Mouse (Mus musculus) megakaryocyte, embryonic 14.5 days (primary cell): ENCODE data around the gene Prrg2. TPM values are rescaled to one million over a fixed set of nuclear protein-coding genes. Genes with fewer than 3 reads are reported as not detected.

Source experiments
- H3K27me3 ChIP-seq: replicated peaks from 2 replicates; pipeline ENCODE3; 2012; ENCODE audit warnings: inconsistent platforms
- H3K36me3 ChIP-seq: replicated peaks from 2 replicates; pipeline ENCODE3; 2012; ENCODE audit warnings: low read length, inconsistent platforms, mixed read lengths
- H3K4me1 ChIP-seq: 2 replicates; pipeline ENCODE4 v1.6.1; 2012; ENCODE audit warnings: inconsistent platforms
- H3K4me3 ChIP-seq: replicated peaks from 2 replicates; pipeline ENCODE3; 2012; ENCODE audit warnings: moderate library complexity, mild to moderate bottlenecking, inconsistent platforms
- H3K9me3 ChIP-seq: 2 replicates; pipeline ENCODE4 v1.6.1; 2012; ENCODE audit warnings: inconsistent platforms
- FLI1 ChIP-seq: IDR thresholded peaks from 2 replicates; pipeline ENCODE4 v1.6.1; 2012; ENCODE audit warnings: low read length, inconsistent platforms, mixed read lengths
- GATA1 ChIP-seq: IDR thresholded peaks from 3 replicates; pipeline ENCODE4 v1.6.1; 2012; ENCODE audit warnings: mixed read lengths, low read length, inconsistent platforms, borderline replicate concordance
- polyA plus RNA-seq: library from polyadenylated mRNA; stranded (reverse); fragments of >175 nt; gene quantifications from 2 replicates; pipeline ENCODE4 v1.2.3, GENCODE M21; 2012; ENCODE audit warnings: low replicate concordance; ENCODE audit not compliant: insufficient read depth

Gene Prrg2
- polyA plus RNA-seq, 1 experiment: 91.5 TPM

DNA sequence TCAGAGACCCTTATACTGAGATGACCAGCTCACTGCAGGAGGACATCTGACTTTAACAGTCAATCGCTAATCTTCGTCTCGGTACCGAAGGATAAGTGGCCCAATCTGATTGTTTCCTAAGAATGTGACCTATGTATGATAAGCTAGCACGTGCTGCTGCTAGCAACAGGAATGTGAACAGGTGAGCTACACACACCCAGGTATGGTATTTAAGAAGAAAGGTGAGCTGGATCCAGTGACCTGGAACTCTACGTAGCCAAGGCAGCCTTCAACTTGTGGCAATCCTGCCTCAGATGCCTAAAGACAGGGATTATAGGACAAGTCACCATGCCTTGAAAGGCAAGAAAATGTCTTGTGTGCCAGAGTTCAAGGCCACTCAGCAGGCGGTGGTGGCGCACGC lies 24.1 kb downstream of the Prrg2 start:
- TF ChIP-seq GATA1: no peak
- TF ChIP-seq FLI1: no peak
- H3K4me3 ChIP-seq: no peak overlapping the region
- no peaks in the 10 kb centered on the region for H3K9me3 ChIP-seq
- H3K36me3 ChIP-seq: peaks cover 98% of the 10 kb centered on the region
- peaks cover 18% of the 10 kb centered on the region; the same call in 1 of the 2 replicates for H3K4me1 ChIP-seq
- H3K27me3 ChIP-seq: no peaks in the 10 kb centered on the region

DNA sequence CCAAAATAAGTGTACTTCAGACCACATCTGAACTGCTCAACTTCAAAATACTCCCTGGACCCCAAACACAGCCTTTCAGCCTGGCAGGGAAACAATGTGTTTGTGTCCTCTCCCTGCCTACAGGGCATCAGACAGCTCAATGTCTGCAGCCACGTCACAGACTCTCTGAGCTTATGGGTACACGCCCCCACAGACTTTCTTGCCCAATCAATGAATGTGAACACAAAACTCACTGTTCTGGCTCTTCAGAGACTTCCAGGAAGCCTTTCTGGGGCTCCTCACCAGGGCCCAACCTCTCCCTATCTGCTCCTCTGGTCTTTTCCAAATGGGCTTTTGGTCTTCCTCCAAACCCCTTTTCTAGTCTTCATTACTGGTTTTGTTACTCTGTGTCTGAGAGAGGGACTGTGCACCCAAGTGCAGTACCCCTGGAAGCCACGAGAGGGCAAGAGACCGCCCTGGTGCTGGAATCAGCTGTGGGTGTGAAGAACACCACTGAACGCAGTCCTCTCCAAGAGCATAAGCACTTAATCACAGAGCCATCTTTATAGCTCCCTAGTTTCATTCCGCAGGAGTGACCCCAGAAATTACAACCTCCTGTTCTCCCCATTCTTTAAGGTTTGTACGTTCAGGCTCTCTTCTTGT lies 24.6 kb downstream of the Prrg2 start:
- peaks cover 15% of the 10 kb centered on the region; the same call in 1 of the 2 replicates for H3K4me1 ChIP-seq
- H3K27me3 ChIP-seq: no peaks in the 10 kb centered on the region
- no peak overlapping the region for H3K4me3 ChIP-seq
- H3K9me3 ChIP-seq: no peaks in the 10 kb centered on the region
- H3K36me3 ChIP-seq: peaks cover 98% of the 10 kb centered on the region
- no peak for TF ChIP-seq FLI1
- TF ChIP-seq GATA1: no peak

DNA sequence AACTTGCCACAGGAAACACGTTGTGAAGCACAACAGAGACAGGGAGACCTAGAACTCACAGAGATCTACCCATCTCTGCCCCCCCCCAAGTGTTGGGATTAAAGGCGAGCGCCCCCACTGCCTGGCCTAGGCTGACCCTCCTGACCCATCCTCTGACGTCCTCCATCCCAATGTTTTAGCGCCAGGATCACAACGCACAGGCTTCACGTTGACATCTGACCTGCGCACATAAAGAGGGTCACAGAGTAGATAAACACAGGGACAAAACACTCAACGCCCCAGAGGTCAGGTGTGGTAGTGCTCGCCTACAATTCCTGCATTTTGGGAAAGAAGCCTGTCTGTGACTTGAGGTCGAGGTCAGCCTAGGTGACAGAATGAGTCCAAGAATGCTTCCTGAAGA lies 25.8 kb downstream of the Prrg2 start:
- Histone ChIP-seq H3K4me1 (peaks cover 15% of the 10 kb centered on the region; the same call in 1 of the 2 replicates), H3K36me3 (peaks cover 98% of the 10 kb centered on the region), H3K27me3 (no peaks in the 10 kb centered on the region), H3K9me3 (no peaks in the 10 kb centered on the region), H3K4me3 (no peak overlapping the region)
- TF ChIP-seq GATA1: no peak
- no peak for TF ChIP-seq FLI1

DNA sequence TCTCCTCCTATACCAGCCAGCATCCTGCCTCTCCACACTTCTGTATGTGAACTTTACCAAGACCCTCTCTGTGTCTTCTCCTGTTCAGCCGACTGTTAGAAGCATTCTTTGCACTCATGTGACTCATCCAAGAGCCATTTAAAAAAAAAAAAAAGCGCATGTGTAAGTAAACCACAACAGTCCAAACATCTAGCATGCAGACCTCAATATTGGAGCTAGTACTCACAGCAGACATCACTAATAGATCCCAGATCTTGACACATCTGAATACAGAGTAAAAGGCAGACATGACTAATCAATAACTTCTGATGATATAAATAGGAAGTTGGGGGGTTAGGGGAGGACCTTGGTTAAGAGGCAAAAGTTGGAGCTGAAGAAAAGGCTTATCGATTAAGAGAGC lies 26.8 kb downstream of the Prrg2 start:
- no peak overlapping the region for H3K4me3 ChIP-seq
- no peaks in the 10 kb centered on the region for H3K27me3 ChIP-seq
- peaks cover 15% of the 10 kb centered on the region; the same call in 1 of the 2 replicates for H3K4me1 ChIP-seq
- peaks cover 98% of the 10 kb centered on the region for H3K36me3 ChIP-seq
- H3K9me3 ChIP-seq: no peaks in the 10 kb centered on the region
- TF ChIP-seq FLI1: no peak
- no peak for TF ChIP-seq GATA1

DNA sequence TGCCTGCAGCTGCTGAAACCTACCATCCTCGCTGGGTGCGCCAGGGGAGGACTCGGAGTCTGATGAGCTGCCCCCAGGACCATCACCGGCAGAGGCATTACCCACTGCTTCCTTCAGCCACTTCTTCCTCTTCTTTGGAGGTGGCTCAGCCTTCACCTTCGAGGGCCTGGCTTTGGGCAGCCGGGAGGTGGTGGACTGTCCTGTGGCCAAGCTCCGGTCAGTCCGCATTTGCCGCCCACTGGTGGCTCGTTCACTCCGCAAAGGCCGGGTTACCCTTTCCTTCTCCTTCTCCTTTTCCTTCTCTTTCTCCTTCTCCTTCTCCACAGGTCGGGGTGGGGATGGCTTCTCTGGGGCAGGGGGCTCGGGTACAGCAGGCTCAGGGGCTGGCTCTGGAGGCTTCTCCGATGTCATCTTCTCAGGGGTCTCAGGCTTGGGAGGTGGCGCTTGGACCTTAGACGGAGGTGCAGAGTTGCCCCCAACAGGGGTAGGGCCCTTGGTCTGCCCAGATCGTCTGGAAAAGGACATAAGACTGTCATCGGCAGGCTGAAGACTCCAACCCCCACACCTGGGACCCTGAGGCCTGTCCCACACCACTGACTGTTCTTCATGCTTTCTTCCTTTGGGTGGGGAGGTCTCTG lies 28.6 kb downstream of the Prrg2 start:
- Histone ChIP-seq H3K4me1 (peaks cover 15% of the 10 kb centered on the region; the same call in 1 of the 2 replicates), H3K4me3 (no peak overlapping the region), H3K27me3 (no peaks in the 10 kb centered on the region), H3K36me3 (peaks cover 99% of the 10 kb centered on the region), H3K9me3 (no peaks in the 10 kb centered on the region)
- TF ChIP-seq FLI1 (no peak), GATA1 (no peak)

DNA sequence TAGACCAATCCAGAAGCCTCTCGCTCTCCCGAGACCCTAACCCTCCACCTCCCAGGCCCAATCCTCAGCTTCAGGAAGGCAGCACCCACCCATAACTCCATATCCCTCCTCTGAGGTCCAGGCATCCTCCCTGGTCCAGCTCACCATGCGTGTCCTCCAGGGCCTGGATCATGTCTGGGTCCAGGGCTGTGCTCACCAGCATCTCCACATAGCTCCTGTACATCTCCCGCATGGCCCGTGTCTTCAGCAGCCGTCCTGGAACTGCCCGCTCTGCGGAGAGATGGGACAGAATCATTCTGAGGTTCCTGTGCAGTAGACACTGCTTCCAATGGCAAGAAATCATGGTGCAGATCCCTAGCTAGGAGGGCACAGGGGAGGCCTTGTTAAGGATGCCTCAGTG lies 31.6 kb downstream of the Prrg2 start:
- H3K27me3 ChIP-seq: no peaks in the 10 kb centered on the region
- H3K4me3 ChIP-seq: no peak overlapping the region
- H3K9me3 ChIP-seq: no peaks in the 10 kb centered on the region
- peaks cover 3% of the 10 kb centered on the region; the same call in 1 of the 2 replicates for H3K4me1 ChIP-seq
- no peak for TF ChIP-seq FLI1
- TF ChIP-seq GATA1: no peak
- peaks cover 97% of the 10 kb centered on the region for H3K36me3 ChIP-seq

DNA sequence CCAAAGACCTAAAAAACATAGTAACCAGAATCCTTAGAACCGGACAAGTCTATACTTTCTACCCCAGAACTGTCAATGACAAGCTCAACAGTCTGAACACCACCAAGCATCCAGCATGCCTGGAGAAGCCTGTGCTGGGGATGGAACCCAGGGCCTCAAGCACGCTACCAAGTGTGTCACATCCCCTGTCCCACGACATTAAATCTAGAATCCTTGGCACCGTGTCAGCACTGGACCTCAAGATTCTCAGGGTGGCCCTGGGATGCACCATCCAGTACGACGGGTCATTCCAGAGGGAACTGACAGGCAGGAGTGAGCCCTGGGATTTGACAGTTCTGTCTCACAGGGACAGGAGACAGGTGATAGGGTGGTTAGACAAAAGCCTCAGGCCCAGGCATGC lies 32.5 kb downstream of the Prrg2 start:
- Histone ChIP-seq H3K27me3 (no peaks in the 10 kb centered on the region), H3K36me3 (peaks cover 93% of the 10 kb centered on the region), H3K4me1 (peaks cover 3% of the 10 kb centered on the region; the same call in 1 of the 2 replicates), H3K9me3 (no peaks in the 10 kb centered on the region), H3K4me3 (no peak overlapping the region)
- no peak for TF ChIP-seq GATA1
- TF ChIP-seq FLI1: no peak

DNA sequence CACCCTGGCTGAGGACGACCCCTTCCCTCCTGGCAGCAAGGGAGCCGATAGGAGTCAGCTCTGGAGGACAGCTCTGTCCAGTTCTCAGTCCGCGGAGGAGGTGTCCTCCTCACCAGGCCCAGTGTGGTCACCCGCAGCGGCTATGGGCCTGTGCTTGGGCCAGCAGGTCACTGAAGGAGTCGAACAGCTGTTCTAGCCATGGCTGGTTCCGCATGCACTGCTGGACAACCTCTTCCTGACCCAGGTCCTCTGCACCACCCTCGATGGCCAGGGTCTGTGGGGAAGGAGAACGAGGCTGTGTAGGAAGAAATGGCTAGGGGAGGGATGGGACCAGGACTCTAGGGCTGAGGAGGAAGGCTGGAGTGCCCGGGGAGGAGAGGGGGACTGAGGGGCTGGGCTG lies 34.1 kb downstream of the Prrg2 start:
- peaks cover 3% of the 10 kb centered on the region; the same call in 1 of the 2 replicates for H3K4me1 ChIP-seq
- peaks cover 79% of the 10 kb centered on the region for H3K36me3 ChIP-seq
- H3K27me3 ChIP-seq: no peaks in the 10 kb centered on the region
- no peaks in the 10 kb centered on the region for H3K9me3 ChIP-seq
- H3K4me3 ChIP-seq: no peak overlapping the region
- TF ChIP-seq GATA1: no peak
- TF ChIP-seq FLI1: no peak

DNA sequence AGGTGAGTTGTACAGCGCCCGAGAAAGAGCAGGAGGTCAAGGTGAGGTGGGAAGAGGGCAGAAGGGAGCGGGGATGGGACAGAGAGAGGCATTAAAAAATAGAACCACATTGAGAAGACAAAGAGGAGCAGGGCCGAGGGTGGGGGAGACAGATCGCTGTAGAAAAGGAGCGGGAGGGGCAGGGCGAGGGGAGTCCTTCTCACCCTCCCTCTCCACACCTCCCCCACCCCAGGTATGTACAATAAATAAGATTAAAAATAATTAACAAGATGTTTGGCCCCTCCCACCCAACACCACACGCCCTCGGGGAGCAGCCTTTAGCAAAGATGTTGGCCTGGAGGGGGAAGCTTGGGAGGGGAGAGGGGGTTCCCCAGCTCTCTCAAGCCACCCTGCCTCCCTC lies 34.7 kb downstream of the Prrg2 start:
- no peaks in the 10 kb centered on the region for H3K9me3 ChIP-seq
- no peak for TF ChIP-seq FLI1
- TF ChIP-seq GATA1: no peak
- H3K36me3 ChIP-seq: peaks cover 75% of the 10 kb centered on the region
- peaks cover 3% of the 10 kb centered on the region; the same call in 1 of the 2 replicates for H3K4me1 ChIP-seq
- H3K4me3 ChIP-seq: no peak overlapping the region
- H3K27me3 ChIP-seq: no peaks in the 10 kb centered on the region

DNA sequence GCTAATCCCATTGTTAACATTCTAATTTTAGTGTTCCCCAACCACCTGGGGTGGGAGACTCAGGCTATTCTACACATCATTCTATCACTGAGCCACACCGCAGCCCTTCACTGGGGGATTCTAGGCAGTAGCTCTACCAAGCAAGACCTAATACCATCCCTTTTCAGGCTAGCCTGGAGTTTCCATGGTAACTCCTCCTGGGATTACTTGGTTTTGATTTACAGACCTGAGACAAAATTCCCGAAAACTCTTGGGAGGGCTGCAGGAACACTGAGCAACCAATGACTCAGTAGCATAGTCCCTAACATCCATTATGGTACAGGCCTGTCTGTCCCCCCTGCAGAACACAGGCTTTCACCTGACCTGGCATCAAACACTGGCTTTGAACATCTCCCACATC lies 36.2 kb downstream of the Prrg2 start:
- peaks cover 70% of the 10 kb centered on the region for H3K36me3 ChIP-seq
- TF ChIP-seq GATA1: no peak
- TF ChIP-seq FLI1: no peak

More for the DNA sequence above, 36.2 kb downstream of the Prrg2 start:
- Histone ChIP-seq H3K4me1 (peaks cover 3% of the 10 kb centered on the region; the same call in 1 of the 2 replicates), H3K27me3 (no peaks in the 10 kb centered on the region), H3K9me3 (no peaks in the 10 kb centered on the region), H3K4me3 (no peak overlapping the region)
